Mouse (Mus musculus): ENCODE data around the gene Ace.

- TF ChIP-seq CTCF (IDR thresholded peaks at IDR 0.05; ENCODE audit: insufficient read depth, low read depth, low read length): no peak
- no peak for TF ChIP-seq POLR2A (IDR thresholded peaks at IDR 0.05; ENCODE audit: insufficient read depth, low read depth, low read length)
Measured at GRCm38 (mm10) chr11:105948255-105948654, 19.5 kb upstream of the Ace start.

Measured in olfactory bulb, adult 2 months (tissue).